Mouse (Mus musculus) heart, embryonic 13.5 days (tissue): ENCODE results near the gene Cacna1h. TPM values are rescaled to one million over a fixed set of nuclear protein-coding genes. Genes with fewer than 3 reads are reported as not detected.
A peak's percentile ranks its signal among the peaks of the same experiment; 100 is the strongest.

ENCODE experiments used
- ATAC-seq: fragments of 200-750 bp; cut with Nextera tagmentation; 2 replicates; pipeline ENCODE4 v1.8.0; 2017; ENCODE audit warnings: moderate TSS enrichment; ENCODE audit not compliant: insufficient number of reproducible peaks, low FRiP score, low TSS enrichment; ENCODE audit errors: extremely low read depth
- H3K27ac ChIP-seq: fragments of 300-500 bp; sonication (generic); replicated peaks from 2 replicates; pipeline ENCODE4 v1.5.1; 2015; ENCODE audit warnings: moderate library complexity, mild to moderate bottlenecking, inconsistent platforms
- H3K27me3 ChIP-seq: fragments of 300-500 bp; sonication (generic); replicated peaks from 2 replicates; pipeline ENCODE4 v1.6.1; 2015; ENCODE audit warnings: mild to moderate bottlenecking, inconsistent platforms
- H3K36me3 ChIP-seq: fragments of 300-500 bp; sonication (generic); 2 replicates; pipeline ENCODE4 v1.6.1; 2015; ENCODE audit warnings: mild to moderate bottlenecking, inconsistent platforms
- H3K4me1 ChIP-seq: fragments of 300-500 bp; sonication (generic); 2 replicates; pipeline ENCODE4 v1.6.1; 2015; ENCODE audit warnings: inconsistent platforms
- H3K4me2 ChIP-seq: fragments of 300-500 bp; sonication (generic); 2 replicates; pipeline ENCODE4 v1.6.1; 2015; ENCODE audit warnings: inconsistent platforms, mild to moderate bottlenecking, moderate library complexity
- H3K4me3 ChIP-seq: fragments of 300-500 bp; sonication (generic); 2 replicates; pipeline ENCODE4 v1.5.1; 2015; ENCODE audit warnings: moderate library complexity, mild to moderate bottlenecking, inconsistent platforms
- H3K9ac ChIP-seq: fragments of 300-500 bp; sonication (generic); 2 replicates; pipeline ENCODE4 v1.6.1; 2015; ENCODE audit warnings: inconsistent platforms, mild to moderate bottlenecking, moderate library complexity
- H3K9me3 ChIP-seq: fragments of 300-500 bp; sonication (generic); 2 replicates; pipeline ENCODE4 v1.6.1; 2016; ENCODE audit warnings: inconsistent platforms
- WGBS: fragments of 180-500 bp; shearing (Covaris S2); methylation state at CpG from one replicate; pipeline ENCODE4 v1.1.7; 2015; ENCODE audit warnings: mixed read lengths; 5-methylcytosine and 5-hydroxymethylcytosine counted together
- polyA plus RNA-seq: library from polyadenylated mRNA; unstranded; fragments of >200 nt; fragmentation: Nextera tagmentation; extraction: Ambion mirVana; gene quantifications from 2 replicates; pipeline ENCODE4 v1.2.1, GENCODE M21; 2015

The Cacna1h gene
- 6.5 and 8.1 TPM in 2 replicates for polyA plus RNA-seq

DNA sequence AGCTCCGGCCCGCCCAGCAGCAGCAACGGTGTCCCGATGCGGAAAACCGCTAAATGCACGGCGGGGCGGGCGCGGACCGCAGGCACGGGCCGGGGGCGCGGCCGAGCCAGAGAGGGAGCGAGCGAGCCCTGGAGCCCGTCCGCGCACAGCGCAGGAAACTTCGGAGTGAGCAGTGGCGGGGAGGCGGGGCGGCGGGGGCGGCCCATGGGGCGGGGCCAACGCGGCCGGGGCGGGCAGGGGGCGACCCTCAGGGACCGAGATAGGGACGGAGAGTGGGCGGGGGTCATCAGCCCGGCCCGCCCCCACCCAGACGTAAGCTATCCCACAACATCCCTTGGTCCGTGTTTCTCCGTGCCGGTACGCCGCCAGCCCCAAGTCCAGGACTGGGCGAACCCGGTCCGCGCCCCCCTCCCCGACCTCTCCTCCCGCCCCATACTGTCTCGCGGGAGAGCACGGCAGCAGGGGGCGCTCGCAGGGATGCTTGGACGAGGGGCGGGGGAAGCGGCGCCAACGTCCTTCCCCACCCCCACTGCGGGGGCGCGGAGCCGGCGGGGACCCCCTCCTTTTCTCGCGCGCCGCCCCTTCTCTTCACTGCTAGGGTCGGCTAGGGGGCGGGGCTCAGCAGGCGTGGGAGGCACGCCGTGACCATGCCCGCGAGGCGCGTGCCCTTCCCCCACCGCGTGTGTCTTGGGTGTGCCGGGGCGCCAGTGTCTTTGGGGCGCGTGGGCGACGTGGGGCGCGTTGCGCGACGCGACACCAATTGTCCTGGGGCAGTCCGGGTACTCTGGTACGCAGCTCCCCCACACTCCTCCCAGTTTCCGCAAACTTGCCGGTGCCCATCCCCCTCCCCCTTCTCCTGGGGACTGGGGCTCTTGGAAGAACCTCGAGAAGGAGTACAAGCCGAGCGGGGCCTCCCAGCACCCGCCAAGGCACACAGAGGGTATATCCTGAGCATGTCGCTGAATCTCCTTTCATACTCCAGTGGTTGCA lies at the start of gene Cacna1h:
Gene Cacna1h (minus strand): TSS at position 167 of the 990 bp plus-strand sequence.
- H3K4me1 ChIP-seq = peaks cover 65% of the 10 kb centered on the region
- peak within 1 kb of the TSS; percentile 87 for H3K4me3 ChIP-seq
- H3K9ac ChIP-seq = peak within 1 kb of the TSS; percentile 97
- under 1% methylated on average over 101 of the region's 103 CpGs for WGBS
- H3K27me3 ChIP-seq = peaks cover 39% of the 10 kb centered on the region
- peaks cover 2% of the 10 kb centered on the region; the same call in 1 of the 2 replicates for H3K36me3 ChIP-seq
- H3K9me3 ChIP-seq = no peaks in the 10 kb centered on the region
- peak; percentile 74 for ATAC-seq
- peak within 1 kb of the TSS; percentile 85 for H3K27ac ChIP-seq
- H3K4me2 ChIP-seq = peak within 1 kb of the TSS; percentile 89

DNA sequence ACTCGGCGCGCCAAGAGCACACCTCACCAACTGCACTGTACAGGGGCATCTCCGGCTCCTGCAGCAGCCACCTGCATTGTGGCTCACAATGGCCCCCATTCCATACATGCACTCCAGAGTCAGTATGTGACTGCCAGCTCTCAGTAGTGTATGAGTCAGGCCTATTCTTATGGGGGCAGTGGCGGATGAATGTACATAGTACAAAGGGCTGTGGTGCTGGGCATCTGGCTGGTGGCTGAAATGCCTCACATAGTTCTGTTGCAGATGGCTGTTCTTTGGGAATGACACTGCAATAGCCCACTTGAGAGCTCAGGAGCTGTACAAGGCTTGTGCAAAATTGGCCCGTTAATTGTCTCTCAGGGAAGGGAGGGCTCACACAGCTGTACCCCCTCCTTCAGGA lies 48.5 kb upstream of the Cacna1h start:
- Histone ChIP-seq H3K9ac (no peak overlapping the region), H3K4me2 (no peak overlapping the region), H3K27ac (peak overlapping the region; percentile 34), H3K4me1 (peaks cover 44% of the 10 kb centered on the region), H3K27me3 (peaks cover 61% of the 10 kb centered on the region), H3K36me3 (no peaks in the 10 kb centered on the region), H3K4me3 (no peak overlapping the region), H3K9me3 (no peaks in the 10 kb centered on the region)
- no peak for ATAC-seq
- 72% methylated on average over 6 of the region's 6 CpGs for WGBS

DNA sequence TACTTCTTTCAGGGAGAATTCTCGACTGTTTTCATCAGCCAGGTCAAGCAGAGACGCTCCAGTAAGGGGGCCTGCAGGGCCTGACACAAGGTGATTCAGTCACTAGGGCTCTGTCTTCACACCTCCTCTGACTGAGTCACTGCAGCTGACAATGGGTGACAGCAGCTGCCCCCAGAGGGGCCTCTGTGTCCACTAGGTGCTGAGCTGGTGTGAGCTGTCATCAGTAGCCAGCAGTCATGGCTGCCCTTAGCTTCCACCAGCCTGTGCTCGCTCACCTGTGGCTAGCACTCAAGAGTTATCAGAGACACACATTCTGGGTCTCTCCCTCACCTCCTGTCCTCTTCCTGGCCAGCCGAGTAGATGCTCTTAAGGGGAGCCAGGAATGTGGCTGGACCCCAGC lies 47.2 kb upstream of the Cacna1h start:
- H3K4me2 ChIP-seq = no peak overlapping the region
- H3K4me3 ChIP-seq = no peak overlapping the region
- peaks cover 66% of the 10 kb centered on the region for H3K27me3 ChIP-seq
- no peaks in the 10 kb centered on the region for H3K36me3 ChIP-seq
- WGBS = 29% methylated on average over 4 of the region's 4 CpGs
- no peak for ATAC-seq
- no peak overlapping the region for H3K9ac ChIP-seq
- peaks cover 51% of the 10 kb centered on the region for H3K4me1 ChIP-seq
- H3K9me3 ChIP-seq = no peaks in the 10 kb centered on the region
- peak overlapping the region; percentile 34 for H3K27ac ChIP-seq

DNA sequence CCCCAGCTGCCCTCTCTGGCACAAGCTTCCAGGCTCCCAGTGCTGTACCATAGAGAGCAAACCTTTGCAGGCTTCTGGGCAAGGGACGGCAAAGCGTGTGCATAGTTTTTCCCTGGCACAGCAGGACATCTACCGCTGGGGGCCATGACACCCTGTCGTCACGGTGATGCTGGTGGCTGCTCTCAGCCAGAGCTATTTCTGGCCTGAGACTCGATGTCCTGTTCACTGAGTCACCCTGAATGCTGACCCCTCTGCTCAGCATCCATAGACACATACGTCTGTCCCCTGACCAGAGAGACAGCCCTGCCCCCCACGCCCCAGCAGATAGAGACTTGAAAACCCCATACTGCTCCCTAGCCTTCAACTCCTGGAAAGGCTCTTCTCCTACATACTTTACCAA lies 46.6 kb upstream of the Cacna1h start:
- Histone ChIP-seq H3K4me3 (no peak overlapping the region), H3K4me2 (no peak overlapping the region), H3K27ac (peak overlapping the region; percentile 34), H3K27me3 (peaks cover 67% of the 10 kb centered on the region), H3K4me1 (peaks cover 47% of the 10 kb centered on the region), H3K9ac (no peak overlapping the region), H3K36me3 (no peaks in the 10 kb centered on the region), H3K9me3 (no peaks in the 10 kb centered on the region)
- 29% methylated on average over 8 of the region's 8 CpGs for WGBS
- ATAC-seq = no peak

DNA sequence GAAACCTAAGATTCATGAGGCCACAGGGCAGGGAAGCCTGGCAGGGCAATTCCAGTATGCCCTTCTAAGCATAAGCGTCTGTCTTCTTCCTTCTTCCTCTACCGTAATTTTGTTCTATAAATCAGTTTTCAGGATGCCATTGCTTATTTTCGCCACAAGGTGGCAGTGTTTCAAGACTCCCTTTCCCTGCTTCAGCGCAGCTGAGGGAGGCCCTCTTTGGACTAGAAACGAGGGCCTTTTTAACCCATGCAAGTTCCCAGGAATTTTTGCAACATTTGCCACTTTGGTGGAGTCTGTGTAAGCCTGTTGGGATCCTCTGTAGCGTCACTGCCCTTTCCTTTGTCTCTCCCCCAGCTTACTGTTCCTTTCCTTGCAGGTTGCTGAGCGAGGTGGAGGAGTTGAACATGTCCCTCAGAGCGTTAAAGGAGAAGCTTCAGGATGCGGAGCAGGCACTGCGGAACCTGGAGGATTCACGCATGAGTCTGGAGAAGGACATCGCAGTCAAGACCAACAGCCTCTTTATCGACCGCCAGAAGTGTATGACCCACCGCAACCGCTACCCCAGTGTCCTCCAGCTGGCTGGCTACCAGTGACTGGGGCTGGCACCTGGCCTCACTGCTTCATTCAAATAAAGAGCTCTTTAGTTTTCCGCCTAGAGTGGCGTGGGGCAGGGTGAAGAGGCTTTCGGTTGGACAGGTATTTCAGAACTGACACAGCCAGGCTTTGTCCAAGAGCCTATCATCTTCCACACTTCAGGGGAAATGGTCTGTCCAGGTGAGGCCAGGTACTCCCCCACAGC lies 42.6 kb upstream of the Cacna1h start:
- Histone ChIP-seq H3K4me3 (no peak overlapping the region), H3K27ac (no peak overlapping the region), H3K36me3 (no peaks in the 10 kb centered on the region), H3K4me2 (no peak overlapping the region), H3K9ac (no peak overlapping the region), H3K9me3 (no peaks in the 10 kb centered on the region), H3K27me3 (peaks cover 78% of the 10 kb centered on the region), H3K4me1 (peaks cover 61% of the 10 kb centered on the region)
- WGBS = 34% methylated on average over 19 of the region's 19 CpGs
- ATAC-seq = no peak

DNA sequence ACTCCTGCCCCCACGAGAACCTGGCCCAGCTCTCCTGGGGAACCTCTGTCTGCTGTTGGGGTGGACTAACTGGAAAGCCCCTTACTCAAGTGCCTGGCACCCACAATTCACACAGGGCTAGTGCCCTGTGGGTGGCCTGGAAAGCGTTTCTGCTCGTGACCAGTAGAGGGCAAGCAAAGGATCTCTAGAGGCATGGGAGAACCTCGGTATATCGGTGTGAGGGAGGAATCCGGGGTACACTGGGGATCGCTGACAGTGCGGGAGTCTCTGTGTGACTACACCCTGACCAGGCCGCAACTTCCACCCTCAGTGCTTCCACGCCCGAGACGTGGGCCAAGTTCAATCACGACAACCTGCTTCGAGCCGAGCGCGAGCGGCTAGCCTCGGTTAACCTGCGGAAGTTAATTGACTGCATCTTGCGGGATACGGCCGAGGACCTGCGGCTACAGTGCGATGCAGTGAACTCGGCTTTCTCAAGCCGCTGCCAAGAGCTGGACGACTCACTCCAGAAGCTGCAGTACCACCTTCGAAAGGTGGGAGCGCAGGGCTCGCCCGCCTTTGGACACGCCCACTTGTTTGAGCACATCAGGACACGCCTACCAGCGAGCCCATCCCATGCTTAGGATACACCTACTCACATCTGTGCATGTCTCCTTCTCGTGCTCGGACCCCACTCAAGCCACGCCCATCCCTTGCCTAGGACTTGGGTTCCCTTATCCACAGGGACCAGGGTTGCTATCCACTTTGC lies 40.9 kb upstream of the Cacna1h start:
- no peaks in the 10 kb centered on the region for H3K36me3 ChIP-seq
- H3K4me2 ChIP-seq = peak overlapping the region; percentile 77
- peaks cover 76% of the 10 kb centered on the region for H3K27me3 ChIP-seq
- ATAC-seq = 0 out of 2 replicates have a peak, but pooled peaks have one; percentile 16
- H3K4me1 ChIP-seq = peaks cover 55% of the 10 kb centered on the region
- no peak overlapping the region for H3K27ac ChIP-seq
- 2% methylated on average over 38 of the region's 38 CpGs for WGBS
- peak overlapping the region; percentile 49 for H3K4me3 ChIP-seq
- peak overlapping the region; percentile 71 for H3K9ac ChIP-seq
- no peaks in the 10 kb centered on the region for H3K9me3 ChIP-seq

DNA sequence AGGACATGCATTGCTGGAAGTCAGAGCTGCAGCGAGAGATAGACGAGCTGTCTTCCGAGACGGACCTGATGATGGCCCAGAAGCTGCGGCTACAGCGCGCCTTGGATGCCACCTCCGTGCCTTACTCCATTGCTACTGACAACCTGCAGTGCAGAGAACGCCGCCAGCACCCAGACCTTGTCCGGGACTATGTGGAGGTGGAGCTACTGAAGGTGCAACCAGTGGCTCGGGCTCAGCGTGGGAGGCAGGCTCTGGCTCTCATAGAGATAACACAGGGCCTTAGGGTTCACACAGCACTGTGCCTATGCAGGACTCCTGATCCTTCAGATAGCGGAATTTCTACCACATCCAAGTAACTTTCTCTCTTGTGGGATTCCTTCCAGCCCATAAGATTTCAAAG lies 38.5 kb upstream of the Cacna1h start:
- H3K4me3 ChIP-seq = peak overlapping the region; percentile 24
- no peaks in the 10 kb centered on the region for H3K9me3 ChIP-seq
- no peak overlapping the region for H3K9ac ChIP-seq
- peak overlapping the region; percentile 61 for H3K4me2 ChIP-seq
- ATAC-seq = no peak
- H3K36me3 ChIP-seq = no peaks in the 10 kb centered on the region
- H3K27me3 ChIP-seq = peaks cover 53% of the 10 kb centered on the region
- H3K27ac ChIP-seq = no peak overlapping the region
- peaks cover 74% of the 10 kb centered on the region for H3K4me1 ChIP-seq
- 24% methylated on average over 14 of the region's 14 CpGs for WGBS

DNA sequence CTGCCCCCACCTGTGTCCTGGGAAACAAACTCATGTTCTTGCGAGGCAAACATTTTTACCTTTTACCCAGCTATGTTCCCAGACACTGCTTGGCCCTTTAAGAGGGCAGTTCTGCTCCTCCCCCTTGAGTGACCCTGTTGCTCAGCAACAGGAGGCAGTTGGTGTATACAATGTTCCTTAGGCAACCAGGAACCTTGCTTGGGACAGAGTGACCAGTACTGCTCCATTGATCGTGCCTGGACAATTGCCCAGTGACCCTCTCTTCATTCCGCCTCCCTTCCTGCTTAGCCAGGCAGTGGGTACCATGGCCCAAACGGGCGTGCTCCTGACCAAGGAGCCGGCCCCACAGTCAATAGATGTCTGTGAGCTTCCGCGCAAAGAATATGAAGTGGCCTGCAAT lies 37.8 kb upstream of the Cacna1h start:
- Histone ChIP-seq H3K36me3 (no peaks in the 10 kb centered on the region), H3K9me3 (no peaks in the 10 kb centered on the region), H3K4me1 (peaks cover 74% of the 10 kb centered on the region), H3K27ac (no peak overlapping the region), H3K9ac (no peak overlapping the region), H3K4me2 (peak overlapping the region; percentile 61), H3K27me3 (peaks cover 47% of the 10 kb centered on the region), H3K4me3 (peak overlapping the region; percentile 24)
- WGBS = 35% methylated on average over 8 of the region's 8 CpGs
- no peak for ATAC-seq

DNA sequence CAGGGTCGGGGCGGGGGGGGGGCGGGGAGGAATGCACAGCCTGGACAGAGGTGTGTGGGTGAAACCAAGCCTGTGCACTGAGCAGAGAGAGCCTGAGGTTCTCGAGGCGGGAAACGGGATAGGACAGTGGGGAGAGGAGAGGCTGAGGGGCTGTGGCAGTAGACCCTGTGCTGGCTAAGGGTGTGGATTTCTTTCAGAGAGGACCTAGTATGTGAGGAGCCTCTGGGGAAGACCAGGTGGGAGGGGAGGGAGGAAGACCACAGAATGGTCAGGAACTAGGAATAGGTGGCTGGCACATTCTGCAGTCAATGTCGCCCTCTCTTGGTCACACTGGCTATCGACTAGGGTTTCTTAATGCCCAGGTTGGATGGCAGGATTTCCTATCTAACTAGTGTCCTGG lies 36.2 kb upstream of the Cacna1h start:
- Histone ChIP-seq H3K4me1 (peaks cover 80% of the 10 kb centered on the region), H3K36me3 (no peaks in the 10 kb centered on the region), H3K4me3 (no peak overlapping the region), H3K4me2 (no peak overlapping the region), H3K9ac (no peak overlapping the region), H3K27ac (no peak overlapping the region), H3K27me3 (peaks cover 34% of the 10 kb centered on the region), H3K9me3 (no peaks in the 10 kb centered on the region)
- ATAC-seq = no peak
- WGBS = 26% methylated on average over 7 of the region's 8 CpGs

DNA sequence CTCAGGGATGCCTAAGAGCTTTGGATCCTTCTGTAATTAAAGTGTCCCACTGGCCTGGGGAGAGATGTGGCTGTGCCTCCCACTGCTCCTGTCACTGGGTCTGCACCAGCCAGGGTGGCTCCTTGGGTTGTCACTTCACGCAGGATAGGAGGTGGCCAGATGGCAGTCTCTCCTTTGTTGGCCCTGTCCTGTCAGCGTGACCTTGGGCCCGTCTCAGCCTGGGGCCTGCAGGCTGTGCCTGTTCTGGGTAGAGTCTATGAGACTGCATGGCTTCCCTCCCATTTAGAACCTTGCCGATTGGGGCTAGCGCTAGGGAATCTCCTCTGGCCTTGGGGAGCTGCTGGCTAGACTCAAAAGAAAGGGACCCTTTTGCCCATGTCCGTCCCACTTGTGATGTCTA lies 34.7 kb upstream of the Cacna1h start:
- no peaks in the 10 kb centered on the region for H3K36me3 ChIP-seq
- H3K27ac ChIP-seq = peak overlapping the region; percentile 55; the same call in 1 of the 2 replicates
- H3K27me3 ChIP-seq = peaks cover 23% of the 10 kb centered on the region
- no peak for ATAC-seq
- 34% methylated on average over 6 of the region's 6 CpGs for WGBS
- peaks cover 84% of the 10 kb centered on the region for H3K4me1 ChIP-seq
- H3K9me3 ChIP-seq = no peaks in the 10 kb centered on the region
- no peak overlapping the region for H3K4me2 ChIP-seq
- no peak overlapping the region for H3K4me3 ChIP-seq
- peak overlapping the region; percentile 44 for H3K9ac ChIP-seq

DNA sequence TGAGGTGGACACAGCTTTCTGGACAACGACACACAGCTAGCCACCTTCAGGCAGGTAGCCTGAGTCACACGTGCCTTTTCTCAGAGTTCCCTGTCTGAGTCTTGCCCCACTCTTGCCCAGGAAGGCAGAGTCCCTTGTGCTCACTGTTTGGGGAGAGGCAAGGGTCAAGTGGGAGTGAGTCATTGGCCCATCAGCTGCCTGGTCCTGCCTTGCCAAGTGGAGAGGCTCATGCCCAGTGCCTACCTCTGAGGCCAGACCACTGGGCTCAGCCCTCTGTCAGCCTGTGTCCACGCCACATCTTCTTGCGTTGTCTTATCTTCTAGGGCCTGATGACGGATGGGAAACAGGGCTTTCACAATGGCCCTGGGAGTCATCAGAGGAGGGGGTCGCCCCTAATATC lies 34.2 kb upstream of the Cacna1h start:
- Histone ChIP-seq H3K9me3 (no peaks in the 10 kb centered on the region), H3K4me3 (no peak overlapping the region), H3K27ac (peak overlapping the region; percentile 55), H3K27me3 (peaks cover 18% of the 10 kb centered on the region), H3K36me3 (no peaks in the 10 kb centered on the region), H3K4me1 (peaks cover 90% of the 10 kb centered on the region), H3K4me2 (no peak overlapping the region), H3K9ac (no peak overlapping the region)
- 20% methylated on average over 6 of the region's 6 CpGs for WGBS
- no peak for ATAC-seq
